Mouse (Mus musculus): Measurements from ENCODE around the gene Bptf. TPM values are rescaled to one million over a fixed set of nuclear protein-coding genes. Genes with fewer than 3 reads are reported as not detected.
A peak's percentile ranks its signal among the peaks of the same experiment; 100 is the strongest.
"Not testable (repeated sequence)": the region's sequence is repeated elsewhere in the genome, so short reads cannot be mapped to it uniquely, and the experiment has no call there.

Gene Bptf
- polyA plus RNA-seq, 1 experiment, result 11.8 TPM

- H3K36me3 ChIP-seq (ENCODE audit: control insufficient read depth, insufficient read depth), result no peaks in the 10 kb centered on the region
- peak overlapping the region; percentile 54 for H3K4me3 ChIP-seq
- no peaks in the 10 kb centered on the region for H3K27me3 ChIP-seq (ENCODE audit: control insufficient read depth, insufficient read depth, insufficient read length)
- H3K79me2 ChIP-seq (ENCODE audit: control insufficient read depth, insufficient read depth), result peaks cover 40% of the 10 kb centered on the region
- TF ChIP-seq TCF12 (IDR thresholded peaks at IDR 0.05; ENCODE audit: insufficient read depth, poor library complexity, severe bottlenecking) (no peak), E2F4 (IDR thresholded peaks at IDR 0.05; ENCODE audit: insufficient read depth) (no peak), POLR2A (IDR thresholded peaks at IDR 0.05; ENCODE audit: insufficient read length, low read depth) (no peak), POLR2AphosphoS2 (IDR thresholded peaks at IDR 0.05; ENCODE audit: insufficient read length, low read depth) (no peak), MYOG (IDR thresholded peaks at IDR 0.05; ENCODE audit: control insufficient read depth in 1 of 3, insufficient read depth in 1 of 3, insufficient read length in 2 of 3, low read depth in 2 of 3) (no peak), REST (IDR thresholded peaks at IDR 0.05; ENCODE audit: insufficient read depth, insufficient read length) (no peak), USF1 (IDR thresholded peaks at IDR 0.05; ENCODE audit: low read depth) (no peak), TCF3 (IDR thresholded peaks at IDR 0.05; ENCODE audit: insufficient read length, low read depth) (no peak), MYOD1 (IDR thresholded peaks at IDR 0.05; ENCODE audit: control insufficient read depth in 1 of 3, insufficient read length in 2 of 3, low read depth in 2 of 3) (no peak), MAX (IDR thresholded peaks at IDR 0.05; ENCODE audit: low read depth) (no peak), SRF (IDR thresholded peaks at IDR 0.05; ENCODE audit: control insufficient read depth, insufficient read length, low read depth) (no peak)
- peak overlapping the region; percentile 100 for H3K4me2 ChIP-seq (ENCODE audit: low read depth)
- H3ac ChIP-seq (ENCODE audit: control insufficient read depth, insufficient read length), result peak overlapping the region; percentile 65
Observed at GRCm38 (mm10) chr11:107132426-107132825, 499 bp upstream of the Bptf start.

GRCm38 (mm10) chr11:107130879-107131748, 813 bp downstream of the Bptf start:
- Histone ChIP-seq H3K4me3 (peak overlapping the region; percentile 54), H3K36me3 (ENCODE audit: control insufficient read depth, insufficient read depth) (no peaks in the 10 kb centered on the region), H3ac (ENCODE audit: control insufficient read depth, insufficient read length) (peak overlapping the region; percentile 65), H3K27me3 (ENCODE audit: control insufficient read depth, insufficient read depth, insufficient read length) (no peaks in the 10 kb centered on the region), H3K4me2 (ENCODE audit: low read depth) (peak overlapping the region; percentile 85), H3K79me2 (ENCODE audit: control insufficient read depth, insufficient read depth) (peaks cover 53% of the 10 kb centered on the region)
- TF ChIP-seq USF1 (IDR thresholded peaks at IDR 0.05; ENCODE audit: low read depth) (no peak), E2F4 (IDR thresholded peaks at IDR 0.05; ENCODE audit: insufficient read depth) (no peak), MAX (IDR thresholded peaks at IDR 0.05; ENCODE audit: low read depth) (no peak), MYOD1 (IDR thresholded peaks at IDR 0.05; ENCODE audit: control insufficient read depth in 1 of 3, insufficient read length in 2 of 3, low read depth in 2 of 3) (peak in 1 of 3 experiments; percentile 2), CEBPB (IDR thresholded peaks at IDR 0.05; ENCODE audit: insufficient read depth, poor library complexity, severe bottlenecking) (no peak), TCF12 (IDR thresholded peaks at IDR 0.05; ENCODE audit: insufficient read depth, poor library complexity, severe bottlenecking) (no peak), SRF (IDR thresholded peaks at IDR 0.05; ENCODE audit: control insufficient read depth, insufficient read length, low read depth) (no peak), MYOG (IDR thresholded peaks at IDR 0.05; ENCODE audit: control insufficient read depth in 1 of 3, insufficient read depth in 1 of 3, insufficient read length in 2 of 3, low read depth in 2 of 3) (peak in 2 of 3 experiments; percentile 5 to 21), POLR2A (IDR thresholded peaks at IDR 0.05; ENCODE audit: insufficient read length, low read depth) (peak; percentile 44), POLR2AphosphoS2 (IDR thresholded peaks at IDR 0.05; ENCODE audit: insufficient read length, low read depth) (peak; percentile 62), REST (IDR thresholded peaks at IDR 0.05; ENCODE audit: insufficient read depth, insufficient read length) (no peak), TCF3 (IDR thresholded peaks at IDR 0.05; ENCODE audit: insufficient read length, low read depth) (no peak)

- Histone ChIP-seq H3K4me2 (ENCODE audit: low read depth) (peak overlapping the region; percentile 85), H3K27me3 (ENCODE audit: control insufficient read depth, insufficient read depth, insufficient read length) (no peaks in the 10 kb centered on the region), H3ac (ENCODE audit: control insufficient read depth, insufficient read length) (peak overlapping the region; percentile 65), H3K79me2 (ENCODE audit: control insufficient read depth, insufficient read depth) (peaks cover 61% of the 10 kb centered on the region), H3K4me3 (peak overlapping the region; percentile 54), H3K36me3 (ENCODE audit: control insufficient read depth, insufficient read depth) (no peaks in the 10 kb centered on the region)
- no peak for TF ChIP-seq SRF (IDR thresholded peaks at IDR 0.05; ENCODE audit: control insufficient read depth, insufficient read length, low read depth)
- TF ChIP-seq MYOD1 (IDR thresholded peaks at IDR 0.05; ENCODE audit: control insufficient read depth in 1 of 3, insufficient read length in 2 of 3, low read depth in 2 of 3), result peak in 2 of 3 experiments; percentile 34 to 55
- TF ChIP-seq POLR2AphosphoS2 (IDR thresholded peaks at IDR 0.05; ENCODE audit: insufficient read length, low read depth), result no peak
- TF ChIP-seq REST (IDR thresholded peaks at IDR 0.05; ENCODE audit: insufficient read depth, insufficient read length), result no peak
Observed at GRCm38 (mm10) chr11:107130221-107130788, 1.6 kb downstream of the Bptf start.

DNA sequence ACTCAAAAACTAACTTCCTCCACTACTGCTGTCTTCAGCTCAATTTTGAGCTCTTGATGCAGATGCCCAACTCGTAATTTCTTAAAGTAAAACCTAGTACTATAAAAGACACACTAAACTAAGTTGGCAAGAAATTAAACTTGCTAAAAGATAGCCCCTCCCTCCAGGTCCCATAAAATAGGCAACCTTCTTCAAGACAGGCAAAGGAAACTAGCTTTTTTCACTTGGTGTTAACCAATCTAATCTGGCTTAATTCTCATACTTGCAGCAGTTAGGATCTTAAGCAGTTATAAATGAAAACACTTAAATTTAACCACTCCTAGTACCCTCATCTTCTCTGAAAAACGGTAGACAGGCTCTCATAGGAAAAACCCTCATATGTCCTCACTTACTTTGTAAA, 2.3 kb downstream of the Bptf start:
- Histone ChIP-seq H3K79me2 (ENCODE audit: control insufficient read depth, insufficient read depth) (peaks cover 67% of the 10 kb centered on the region), H3K4me3 (peak overlapping the region; percentile 54), H3K36me3 (ENCODE audit: control insufficient read depth, insufficient read depth) (no peaks in the 10 kb centered on the region), H3K27me3 (ENCODE audit: control insufficient read depth, insufficient read depth, insufficient read length) (no peaks in the 10 kb centered on the region), H3K4me2 (ENCODE audit: low read depth) (peak overlapping the region; percentile 85), H3ac (ENCODE audit: control insufficient read depth, insufficient read length) (no peak overlapping the region)
- TF ChIP-seq USF1 (IDR thresholded peaks at IDR 0.05; ENCODE audit: low read depth) (no peak), TCF12 (IDR thresholded peaks at IDR 0.05; ENCODE audit: insufficient read depth, poor library complexity, severe bottlenecking) (no peak), MYOG (IDR thresholded peaks at IDR 0.05; ENCODE audit: control insufficient read depth in 1 of 3, insufficient read depth in 1 of 3, insufficient read length in 2 of 3, low read depth in 2 of 3) (no peak), MAX (IDR thresholded peaks at IDR 0.05; ENCODE audit: low read depth) (no peak), SRF (IDR thresholded peaks at IDR 0.05; ENCODE audit: control insufficient read depth, insufficient read length, low read depth) (no peak), POLR2A (IDR thresholded peaks at IDR 0.05; ENCODE audit: insufficient read length, low read depth) (no peak), REST (IDR thresholded peaks at IDR 0.05; ENCODE audit: insufficient read depth, insufficient read length) (no peak), TCF3 (IDR thresholded peaks at IDR 0.05; ENCODE audit: insufficient read length, low read depth) (no peak), MYOD1 (IDR thresholded peaks at IDR 0.05; ENCODE audit: control insufficient read depth in 1 of 3, insufficient read length in 2 of 3, low read depth in 2 of 3) (no peak)

DNA sequence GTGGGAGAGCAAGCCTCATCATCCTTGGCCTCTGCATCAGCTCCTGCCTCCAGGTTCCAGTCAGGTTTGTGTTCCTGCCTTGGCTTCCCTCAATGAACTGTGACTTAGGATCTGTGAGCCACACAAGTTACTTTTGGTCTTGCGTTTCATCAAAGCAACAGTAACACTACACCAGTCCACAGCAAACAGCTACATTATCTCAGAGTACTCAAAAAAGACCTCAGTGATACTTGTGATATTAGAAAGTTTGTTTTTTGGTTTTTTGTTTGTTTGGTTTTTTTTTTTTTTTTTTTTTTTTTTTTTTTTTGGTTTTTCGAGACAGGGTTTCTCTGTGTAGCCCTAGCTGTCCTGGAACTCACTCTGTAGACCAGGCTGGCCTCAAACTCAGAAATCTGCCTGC, 5.2 kb downstream of the Bptf start:
- not testable (repeated sequence) for H3K36me3 ChIP-seq (ENCODE audit: control insufficient read depth, insufficient read depth); H3K27me3 ChIP-seq (ENCODE audit: control insufficient read depth, insufficient read depth, insufficient read length); H3K4me3 ChIP-seq; H3ac ChIP-seq (ENCODE audit: control insufficient read depth, insufficient read length); H3K4me2 ChIP-seq (ENCODE audit: low read depth)
- peaks cover 96% of the 10 kb centered on the region for H3K79me2 ChIP-seq (ENCODE audit: control insufficient read depth, insufficient read depth)

All from myocyte (in vitro differentiated cells).